Mouse (Mus musculus) forebrain, postnatal 0 days (tissue): ENCODE data around the gene Tgfbr2. TPM values are rescaled to one million over a fixed set of nuclear protein-coding genes. Genes with fewer than 3 reads are reported as not detected.

Experiments
- ATAC-seq: fragments of 200-750 bp; cut with Nextera tagmentation; 2 replicates; pipeline ENCODE4 v1.8.0; 2017; ENCODE audit warnings: mild to moderate bottlenecking, moderate library complexity
- DNase-seq: peaks from one replicate; pipeline ENCODE4 v3.0.0-alpha.2; 2015
- H3K27ac ChIP-seq: fragments of 300-500 bp; sonication (generic); 2 replicates; pipeline ENCODE4 v1.5.1; 2014; ENCODE audit warnings: low read depth, mild to moderate bottlenecking, antibody characterized with exemption, low read length, moderate library complexity, mixed read lengths
- H3K27me3 ChIP-seq: fragments of 300-500 bp; sonication (generic); 2 replicates; pipeline ENCODE4 v1.6.1; 2014; ENCODE audit warnings: mild to moderate bottlenecking, low read length, mixed read lengths; ENCODE audit not compliant: insufficient read depth
- H3K36me3 ChIP-seq: fragments of 300-500 bp; sonication (generic); 2 replicates; pipeline ENCODE4 v1.6.1; 2014; ENCODE audit warnings: mild to moderate bottlenecking, moderate library complexity; ENCODE audit not compliant: insufficient read depth
- H3K4me1 ChIP-seq: fragments of 300-500 bp; sonication (generic); 2 replicates; pipeline ENCODE4 v1.6.1; 2014; ENCODE audit warnings: antibody characterized with exemption; ENCODE audit not compliant: insufficient read depth
- H3K4me2 ChIP-seq: fragments of 300-500 bp; sonication (generic); 2 replicates; pipeline ENCODE4 v1.6.1; 2014; ENCODE audit warnings: low read depth, mild to moderate bottlenecking, moderate library complexity
- H3K4me3 ChIP-seq: fragments of 300-500 bp; sonication (generic); 2 replicates; pipeline ENCODE4 v1.5.1; 2014; ENCODE audit warnings: low read depth, low read length, mixed read lengths
- H3K9ac ChIP-seq: fragments of 300-500 bp; sonication (generic); 2 replicates; pipeline ENCODE4 v1.6.1; 2014; ENCODE audit warnings: mild to moderate bottlenecking
- H3K9me3 ChIP-seq: fragments of 300-500 bp; sonication (generic); 2 replicates; pipeline ENCODE4 v1.6.1; 2016; ENCODE audit warnings: low read length
- CTCF ChIP-seq: sonication (generic); IDR thresholded peaks from 2 replicates; pipeline ENCODE4 v1.5.1; 2016; ENCODE audit warnings: antibody characterized with exemption, control low read depth, low read depth
- WGBS: fragments of 180-500 bp; shearing (Covaris S2); extraction: QIAGEN DNeasy Blood & Tissue Kit; methylation state at CpG from one replicate; pipeline ENCODE4 v1.1.7; 2014; 5-methylcytosine and 5-hydroxymethylcytosine counted together
- polyA plus RNA-seq: library from polyadenylated mRNA; unstranded; fragments of >200 nt; fragmentation: Nextera tagmentation; extraction: Ambion mirVana; gene quantifications from 2 replicates; pipeline ENCODE4 v1.2.1, GENCODE M21; 2015
- total RNA-seq: library from RNA; depleted of rRNA; stranded (reverse); fragments of >200 nt; gene quantifications from 2 replicates; pipeline ENCODE4 v1.2.3, GENCODE M21; 2014

Tgfbr2 gene
- total and polyA plus RNA-seq, 2 experiments from 2014 or later = 6.5 to 20.8 TPM

GRCm38 (mm10) chr9:116219234-116220158 lies 44.3 kb upstream of the Tgfbr2 start:
- H3K9ac ChIP-seq = no peak overlapping the region
- H3K9me3 ChIP-seq = no peaks in the 10 kb centered on the region
- H3K4me1 ChIP-seq = no peaks in the 10 kb centered on the region
- H3K27me3 ChIP-seq = no peaks in the 10 kb centered on the region
- 59% methylated on average over 9 of the region's 9 CpGs for WGBS
- no peak for DNase-seq
- TF ChIP-seq CTCF = no peak
- no peak for ATAC-seq
- no peak overlapping the region for H3K4me2 ChIP-seq
- H3K36me3 ChIP-seq = no peaks in the 10 kb centered on the region
- no peak overlapping the region for H3K27ac ChIP-seq
- no peak overlapping the region for H3K4me3 ChIP-seq

GRCm38 (mm10) chr9:116218780-116219179 lies 43.6 kb upstream of the Tgfbr2 start:
- no peak overlapping the region for H3K9ac ChIP-seq

GRCm38 (mm10) chr9:116217099-116217498 lies 41.9 kb upstream of the Tgfbr2 start:
- TF ChIP-seq CTCF = no peak
- Histone ChIP-seq H3K4me1 (no peaks in the 10 kb centered on the region), H3K27ac (no peak overlapping the region), H3K4me2 (no peak overlapping the region), H3K27me3 (no peaks in the 10 kb centered on the region), H3K9me3 (no peaks in the 10 kb centered on the region), H3K4me3 (no peak overlapping the region), H3K36me3 (no peaks in the 10 kb centered on the region), H3K9ac (no peak overlapping the region)
- DNase-seq = no peak
- 86% methylated on average over 7 of the region's 7 CpGs for WGBS
- ATAC-seq = no peak

More at GRCm38 (mm10) chr9:116218780-116219179, 43.6 kb upstream of the Tgfbr2 start:
- Histone ChIP-seq H3K9me3 (no peaks in the 10 kb centered on the region), H3K27me3 (no peaks in the 10 kb centered on the region), H3K4me3 (no peak overlapping the region), H3K4me1 (no peaks in the 10 kb centered on the region), H3K27ac (no peak overlapping the region), H3K36me3 (no peaks in the 10 kb centered on the region), H3K4me2 (no peak overlapping the region)
- no peak for TF ChIP-seq CTCF
- no peak for DNase-seq
- 26% methylated on average over 4 of the region's 4 CpGs for WGBS
- no peak for ATAC-seq

- DNase-seq (no peak), ATAC-seq (no peak)
- no peaks in the 10 kb centered on the region for H3K9me3 ChIP-seq
- H3K27ac ChIP-seq = no peak overlapping the region
- no peaks in the 10 kb centered on the region for H3K27me3 ChIP-seq
- no peak overlapping the region for H3K4me3 ChIP-seq
- TF ChIP-seq CTCF = no peak
- H3K36me3 ChIP-seq = no peaks in the 10 kb centered on the region
- no peaks in the 10 kb centered on the region for H3K4me1 ChIP-seq
- no peak overlapping the region for H3K9ac ChIP-seq
- WGBS = 92% methylated on average over 10 of the region's 10 CpGs
- no peak overlapping the region for H3K4me2 ChIP-seq
Measured at GRCm38 (mm10) chr9:116216677-116217076, 41.5 kb upstream of the Tgfbr2 start.

- DNase-seq (no peak), ATAC-seq (no peak)
- Histone ChIP-seq H3K36me3 (no peaks in the 10 kb centered on the region), H3K27me3 (no peaks in the 10 kb centered on the region), H3K4me3 (no peak overlapping the region), H3K4me2 (no peak overlapping the region), H3K4me1 (no peaks in the 10 kb centered on the region), H3K27ac (no peak overlapping the region), H3K9ac (no peak overlapping the region), H3K9me3 (no peaks in the 10 kb centered on the region)
- WGBS = 89% methylated on average over 6 of the region's 6 CpGs
- TF ChIP-seq CTCF = no peak
Measured at GRCm38 (mm10) chr9:116214296-116214695, 39.1 kb upstream of the Tgfbr2 start.

GRCm38 (mm10) chr9:116212915-116213619 lies 37.9 kb upstream of the Tgfbr2 start:
- 47% methylated on average over 8 of the region's 8 CpGs for WGBS
- Histone ChIP-seq H3K9ac (no peak overlapping the region), H3K4me1 (no peaks in the 10 kb centered on the region), H3K27ac (no peak overlapping the region), H3K4me2 (no peak overlapping the region), H3K27me3 (no peaks in the 10 kb centered on the region), H3K4me3 (no peak overlapping the region), H3K9me3 (no peaks in the 10 kb centered on the region), H3K36me3 (no peaks in the 10 kb centered on the region)
- TF ChIP-seq CTCF = no peak
- no peak for ATAC-seq
- no peak for DNase-seq

- no peaks in the 10 kb centered on the region for H3K4me1 ChIP-seq
- no peak overlapping the region for H3K4me2 ChIP-seq
- no peak for DNase-seq
- no peak for ATAC-seq
- no peak overlapping the region for H3K9ac ChIP-seq
- WGBS = 87% methylated on average over 12 of the region's 12 CpGs
- no peak overlapping the region for H3K4me3 ChIP-seq
- no peaks in the 10 kb centered on the region for H3K9me3 ChIP-seq
- H3K27ac ChIP-seq = no peak overlapping the region
- no peaks in the 10 kb centered on the region for H3K36me3 ChIP-seq
- H3K27me3 ChIP-seq = no peaks in the 10 kb centered on the region
- TF ChIP-seq CTCF = no peak
Measured at GRCm38 (mm10) chr9:116212069-116212468, 36.9 kb upstream of the Tgfbr2 start.
